Mouse (Mus musculus) lung, postnatal 0 days (tissue): ENCODE results near the gene Tmem266.

Experiments used
- CTCF ChIP-seq: IDR thresholded peaks from 2 replicates; pipeline ENCODE4 v1.5.1; 2016; ENCODE audit warnings: antibody characterized with exemption, mild to moderate bottlenecking
- EP300 ChIP-seq: IDR thresholded peaks from 2 replicates; pipeline ENCODE4 v1.6.1; 2016; ENCODE audit warnings: antibody characterized with exemption, mild to moderate bottlenecking, control low read depth

DNA sequence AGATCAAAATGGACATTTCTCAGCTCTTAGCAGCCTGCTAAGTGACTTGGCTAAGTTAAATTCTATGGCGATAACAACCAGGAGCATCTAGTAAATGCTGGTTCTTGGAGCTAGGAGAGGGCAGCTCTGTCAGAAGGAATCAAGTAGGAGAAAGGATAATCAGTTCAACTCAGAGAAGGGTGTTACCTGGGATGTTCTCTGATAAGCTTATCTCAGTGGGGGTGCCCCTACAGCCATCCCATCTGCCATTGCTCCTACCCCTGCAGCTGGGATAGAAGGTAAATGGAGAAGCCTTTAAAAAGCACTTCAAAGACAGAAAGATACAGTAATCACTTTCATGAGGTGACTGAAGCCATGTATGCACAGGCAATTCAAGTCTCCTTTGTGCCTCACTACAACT, 126.2 kb downstream of the Tmem266 start:
- TF ChIP-seq EP300 (no peak), CTCF (no peak)
